Mouse (Mus musculus): ENCODE results near the gene Scgb1b2. TPM values are rescaled to one million over a fixed set of nuclear protein-coding genes. Genes with fewer than 3 reads are reported as not detected.

Scgb1b2 gene
- polyA plus RNA-seq (2015; fragmentation: Illumina TruSeq; extraction: RNeasy Lipid Tissue Mini Kit (QIAGEN cat#74804); ENCODE audit: insufficient read depth, low replicate concordance), result not detected

GRCm38 (mm10) chr7:31291721-31292120 lies at the start of gene Scgb1b2:
Gene Scgb1b2 (minus strand): TSS chr7:31291821.

GRCm38 (mm10) chr7:31290208-31290607 lies 1.4 kb downstream of the Scgb1b2 start, which contains the start of gene Scgb2b2:
Gene Scgb2b2 (plus strand): TSS chr7:31290508.

Other genes starting within 250 kb of the Scgb1b2 start
- gene Fxyd5, start 249.3 kb downstream of the Scgb1b2 start, polyA plus RNA-seq (2015; fragmentation: Illumina TruSeq; extraction: RNeasy Lipid Tissue Mini Kit (QIAGEN cat#74804); ENCODE audit: insufficient read depth, low replicate concordance), result 388 TPM
- not detected for gene Fxyd7, start 240.4 kb downstream of the Scgb1b2 start, polyA plus RNA-seq (2015; fragmentation: Illumina TruSeq; extraction: RNeasy Lipid Tissue Mini Kit (QIAGEN cat#74804); ENCODE audit: insufficient read depth, low replicate concordance)
- gene Fxyd1, start 234.6 kb downstream of the Scgb1b2 start, polyA plus RNA-seq (2015; fragmentation: Illumina TruSeq; extraction: RNeasy Lipid Tissue Mini Kit (QIAGEN cat#74804); ENCODE audit: insufficient read depth, low replicate concordance), result 18.1 TPM
- 0.84 TPM for gene Lgi4, start 232.5 kb downstream of the Scgb1b2 start, polyA plus RNA-seq (2015; fragmentation: Illumina TruSeq; extraction: RNeasy Lipid Tissue Mini Kit (QIAGEN cat#74804); ENCODE audit: insufficient read depth, low replicate concordance)
- 2.1 TPM for gene Fxyd3, start 215.1 kb downstream of the Scgb1b2 start, polyA plus RNA-seq (2015; fragmentation: Illumina TruSeq; extraction: RNeasy Lipid Tissue Mini Kit (QIAGEN cat#74804); ENCODE audit: insufficient read depth, low replicate concordance)
- 5.0 TPM for gene Hpn, start 176.5 kb downstream of the Scgb1b2 start, polyA plus RNA-seq (2015; fragmentation: Illumina TruSeq; extraction: RNeasy Lipid Tissue Mini Kit (QIAGEN cat#74804); ENCODE audit: insufficient read depth, low replicate concordance)
- 12.2 TPM for gene Scn1b, start 164.8 kb downstream of the Scgb1b2 start, polyA plus RNA-seq (2015; fragmentation: Illumina TruSeq; extraction: RNeasy Lipid Tissue Mini Kit (QIAGEN cat#74804); ENCODE audit: insufficient read depth, low replicate concordance)
- 115 TPM for gene Gramd1a, start 135.9 kb downstream of the Scgb1b2 start, polyA plus RNA-seq (2015; fragmentation: Illumina TruSeq; extraction: RNeasy Lipid Tissue Mini Kit (QIAGEN cat#74804); ENCODE audit: insufficient read depth, low replicate concordance)
- not detected for gene Scgb2b2, start 1.3 kb downstream of the Scgb1b2 start, polyA plus RNA-seq (2015; fragmentation: Illumina TruSeq; extraction: RNeasy Lipid Tissue Mini Kit (QIAGEN cat#74804); ENCODE audit: insufficient read depth, low replicate concordance)
- not detected for gene Scgb2b3, start 70.3 kb upstream of the Scgb1b2 start, polyA plus RNA-seq (2015; fragmentation: Illumina TruSeq; extraction: RNeasy Lipid Tissue Mini Kit (QIAGEN cat#74804); ENCODE audit: insufficient read depth, low replicate concordance)
- not detected for gene Scgb1b3, start 83.8 kb upstream of the Scgb1b2 start, polyA plus RNA-seq (2015; fragmentation: Illumina TruSeq; extraction: RNeasy Lipid Tissue Mini Kit (QIAGEN cat#74804); ENCODE audit: insufficient read depth, low replicate concordance)

Measured in spleen, adult 10 weeks (tissue).